Mouse (Mus musculus): Measurements from ENCODE around the gene Gm10837.

Gm10837 gene

GRCm38 (mm10) chr14:122464351-122464762, 26.0 kb upstream of the Gm10837 start:
- CTCF ChIA-PET, result interaction anchor here (0.7 kb wide), 2 partner anchors 23 to 273 kb away, joined by 3 read pairs; no protein-coding TSS in a partner anchor

GRCm38 (mm10) chr14:122464763-122465741, 25.3 kb upstream of the Gm10837 start, which contains the start of gene Zic5:
Zic5 (minus strand) TSS chr14:122465677.
- CTCF ChIA-PET, result interaction anchor here (0.7 kb wide), 2 partner anchors 14 to 22 kb away, joined by 3 to 6 read pairs; no protein-coding TSS in a partner anchor

- CTCF ChIA-PET, result interaction anchor here (0.7 kb wide), 1 partner anchor 13 kb away, joined by 6 read pairs; no protein-coding TSS in a partner anchor
Measured at GRCm38 (mm10) chr14:122465931-122466490, 24.4 kb upstream of the Gm10837 start.

- CTCF ChIA-PET, result interaction anchor here (0.6 kb wide), 1 partner anchor 10 kb away, joined by 4 read pairs; no protein-coding TSS in a partner anchor
Measured at GRCm38 (mm10) chr14:122466756-122467362, 23.5 kb upstream of the Gm10837 start.

- CTCF ChIA-PET, result interaction anchor here (0.5 to 0.9 kb wide), 2 partner anchors 12 to 23 kb away, joined by 3 read pairs; no protein-coding TSS in a partner anchor
Measured at GRCm38 (mm10) chr14:122467926-122468841, 22.2 kb upstream of the Gm10837 start.

- CTCF ChIA-PET, result interaction anchor here (0.9 kb wide), 1 partner anchor 22 kb away, joined by 3 read pairs; no protein-coding TSS in a partner anchor
Measured at GRCm38 (mm10) chr14:122468971-122469755, 21.2 kb upstream of the Gm10837 start.

GRCm38 (mm10) chr14:122471449-122472085, 18.8 kb upstream of the Gm10837 start:
- CTCF ChIA-PET, result no interaction called here

- CTCF ChIA-PET, result no interaction called here
Measured at GRCm38 (mm10) chr14:122472161-122472560, 18.2 kb upstream of the Gm10837 start.

- CTCF ChIA-PET, result no interaction called here
Measured at GRCm38 (mm10) chr14:122472647-122473046, 17.7 kb upstream of the Gm10837 start.

GRCm38 (mm10) chr14:122473211-122473751, 17.1 kb upstream of the Gm10837 start:
- CTCF ChIA-PET, result interaction anchor here (0.6 kb wide), 1 partner anchor 1049 kb away, joined by 4 read pairs; no protein-coding TSS in a partner anchor

- CTCF ChIA-PET, result no interaction called here
Measured at GRCm38 (mm10) chr14:122474041-122474890, 16.1 kb upstream of the Gm10837 start.

- CTCF ChIA-PET, result no interaction called here
Measured at GRCm38 (mm10) chr14:122474891-122475556, 15.4 kb upstream of the Gm10837 start, which contains the start of gene Zic2. Zic2 (plus strand) TSS chr14:122475435.

- CTCF ChIA-PET, result no interaction called here
Measured at GRCm38 (mm10) chr14:122475557-122476040, 14.8 kb upstream of the Gm10837 start.

GRCm38 (mm10) chr14:122476041-122476821, 14.2 kb upstream of the Gm10837 start:
- CTCF ChIA-PET, result interaction anchor here (0.8 kb wide), 1 partner anchor 13 kb away, joined by 3 read pairs; no protein-coding TSS in a partner anchor

GRCm38 (mm10) chr14:122476822-122477215, 13.6 kb upstream of the Gm10837 start:
- CTCF ChIA-PET, result interaction anchor here (0.6 to 0.8 kb wide), 2 partner anchors 10 to 12 kb away, joined by 3 to 4 read pairs; no protein-coding TSS in a partner anchor

GRCm38 (mm10) chr14:122477261-122477671, 13.1 kb upstream of the Gm10837 start:
- CTCF ChIA-PET, result interaction anchor here (0.6 kb wide), 1 partner anchor 11 kb away, joined by 4 read pairs; no protein-coding TSS in a partner anchor
